Mouse (Mus musculus): Measurements from ENCODE around the gene Adamtsl4.

GRCm38 (mm10) chr3:95725863-95726262 is 38.1 kb upstream of the Adamtsl4 start:
- TF ChIP-seq CTCF (IDR thresholded peaks at IDR 0.05; ENCODE audit: borderline replicate concordance, insufficient read depth, low read length) (no peak), POLR2A (IDR thresholded peaks at IDR 0.05; ENCODE audit: low read depth, low read length) (peak; percentile 38; the same call in 1 of the 2 replicates)

Measured in embryonic fibroblast, embryonic 13.5 days (primary cell).